Comparison of ENCODE assay signal across 36 mouse cellular contexts in the genomic region with DNA sequence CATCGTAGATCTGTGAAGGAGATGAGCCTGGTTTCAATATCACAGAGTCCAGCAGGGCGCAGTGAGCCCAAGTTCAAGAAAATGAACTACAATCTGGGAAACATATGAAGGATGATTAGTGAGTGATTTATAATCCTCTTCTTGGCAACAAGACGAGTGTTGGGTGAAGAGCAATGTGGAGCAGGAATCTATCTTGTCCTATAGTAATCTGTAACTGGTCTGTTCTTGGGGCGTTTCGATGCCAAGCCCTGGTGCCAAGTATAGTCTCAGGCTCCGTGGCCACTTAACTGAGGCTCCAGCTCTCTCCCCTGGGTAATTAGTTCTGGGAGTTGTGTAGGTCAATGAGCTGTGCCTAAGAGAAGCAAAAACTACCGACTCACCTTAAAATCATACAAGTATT.
"Had no signal": no experiment of that assay in that cellular context is flagged by ENCODE, and none has a peak within 500 bp of the region (broad histone marks: within the 10 kb centered on the region; RNA-seq: fewer than 3 reads in every experiment).

No protein-coding gene starts in this region.

- H3K9me3 ChIP-seq: heart, embryonic 10.5 days; heart, embryonic 12.5 days; heart, embryonic 13.5 days; heart, embryonic 15.5 days; hindbrain, embryonic 10.5 days; hindbrain, embryonic 12.5 days; hindbrain, embryonic 13.5 days; hindbrain, embryonic 15.5 days; intestine, embryonic 15.5 days; kidney, embryonic 15.5 days had no signal

- H3K4me3 ChIP-seq: heart, embryonic 10.5 days; heart, embryonic 12.5 days; heart, embryonic 13.5 days; heart, embryonic 15.5 days; hindbrain, embryonic 10.5 days; hindbrain, embryonic 12.5 days; hindbrain, embryonic 13.5 days; hindbrain, embryonic 15.5 days; intestine, embryonic 15.5 days; kidney, embryonic 15.5 days; layer of hippocampus, adult 2 months; left cerebral cortex, adult 2 months had no signal

- H3K4me1 ChIP-seq: heart, embryonic 12.5 days; heart, embryonic 15.5 days; hindbrain, embryonic 10.5 days; hindbrain, embryonic 12.5 days; hindbrain, embryonic 13.5 days; hindbrain, embryonic 15.5 days; intestine, embryonic 15.5 days; kidney, embryonic 15.5 days had no signal

- H3K27me3 ChIP-seq: heart, embryonic 13.5 days; heart, embryonic 15.5 days; hindbrain, embryonic 12.5 days; hindbrain, embryonic 13.5 days; hindbrain, embryonic 15.5 days; intestine, embryonic 15.5 days; kidney, embryonic 15.5 days had no signal

- H3K27ac ChIP-seq: heart, embryonic 10.5 days; heart, embryonic 13.5 days; heart, embryonic 15.5 days; hindbrain, embryonic 10.5 days; hindbrain, embryonic 12.5 days; hindbrain, embryonic 13.5 days; hindbrain, embryonic 14.5 days; hindbrain, embryonic 15.5 days; hindbrain, postnatal 0 days; intestine, embryonic 15.5 days; kidney, embryonic 15.5 days; kidney, postnatal 0 days; layer of hippocampus, adult 2 months; left cerebral cortex, adult 2 months had no signal

- DNase-seq: heart, postnatal 10 days; heart, postnatal 14 days; heart, postnatal 36 days; heart, postnatal 4 days; kidney, adult 11 months; kidney, adult 18-20 months; kidney, adult 2 months; kidney, adult 8-10 months; kidney, adult 9 months; kidney, postnatal 10 days; kidney, postnatal 14 days; kidney, postnatal 25 days; kidney, postnatal 36 days; kidney, postnatal 4 days; layer of hippocampus, adult 9-11 months; layer of hippocampus, postnatal 36 days had no signal

- H3K4me2 ChIP-seq: heart, embryonic 11.5 days; heart, embryonic 12.5 days; heart, embryonic 13.5 days; heart, embryonic 15.5 days; hindbrain, embryonic 12.5 days; hindbrain, embryonic 13.5 days; hindbrain, embryonic 14.5 days; hindbrain, embryonic 15.5 days; intestine, embryonic 15.5 days; kidney, embryonic 15.5 days had no signal

- ATAC-seq: hindbrain, embryonic 16.5 days; hindbrain, postnatal 0 days; inflammation-experienced regulatory T-cells, adult 6 months; intestine, embryonic 15.5 days; intestine, embryonic 16.5 days; intestine, postnatal 0 days had no signal

- H3K9ac ChIP-seq: heart, embryonic 12.5 days; heart, embryonic 13.5 days; heart, embryonic 15.5 days; hindbrain, embryonic 12.5 days; hindbrain, embryonic 13.5 days; hindbrain, embryonic 14.5 days; hindbrain, embryonic 15.5 days; intestine, embryonic 15.5 days; kidney, embryonic 15.5 days had no signal

- H3K36me3 ChIP-seq: heart, embryonic 10.5 days; heart, embryonic 12.5 days; heart, embryonic 13.5 days; heart, embryonic 15.5 days; hindbrain, embryonic 10.5 days; hindbrain, embryonic 12.5 days; hindbrain, embryonic 13.5 days; hindbrain, embryonic 15.5 days; intestine, embryonic 15.5 days; kidney, embryonic 15.5 days had no signal
